Mouse (Mus musculus): Measurements from ENCODE around the gene Tent4a.
A peak's percentile ranks its signal among the peaks of the same experiment; 100 is the strongest.

Gene Tent4a

DNA sequence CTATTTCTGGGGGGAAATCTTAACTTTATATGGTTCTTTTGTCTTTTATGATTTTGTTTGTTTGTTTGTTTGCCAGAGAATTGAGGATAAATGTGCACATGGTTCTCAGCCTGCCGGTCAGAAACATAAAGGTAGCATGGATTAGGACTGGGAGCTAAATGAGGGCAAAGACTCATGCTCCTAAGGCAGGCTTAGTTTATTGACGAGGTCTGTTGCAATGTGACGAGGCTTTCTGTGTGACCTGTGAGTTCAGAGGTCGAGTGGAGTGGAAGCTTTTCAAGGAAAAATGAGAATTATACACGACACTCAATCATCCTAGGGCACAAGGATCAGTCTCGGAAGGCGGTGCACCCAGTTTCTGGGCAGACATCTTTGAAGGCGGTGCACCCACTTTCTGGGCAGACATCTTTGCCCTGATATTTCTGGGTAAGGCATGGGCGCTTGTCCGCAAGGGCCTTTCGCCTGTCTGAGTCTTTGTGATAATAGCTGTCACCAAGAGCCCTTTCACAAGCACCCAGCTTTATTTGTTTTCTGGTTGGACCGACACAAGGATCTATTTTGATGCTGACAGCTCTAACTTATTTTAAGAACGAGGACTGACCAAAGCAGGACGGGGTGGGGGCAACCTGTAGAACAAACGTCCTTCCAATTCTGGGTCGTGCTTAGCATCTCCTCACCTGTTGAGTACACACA is 13.2 kb upstream of the Tent4a start:
- DNase-seq (ENCODE audit: low read depth in 1 of 2, low spot score in 2 of 2): no peak

DNA sequence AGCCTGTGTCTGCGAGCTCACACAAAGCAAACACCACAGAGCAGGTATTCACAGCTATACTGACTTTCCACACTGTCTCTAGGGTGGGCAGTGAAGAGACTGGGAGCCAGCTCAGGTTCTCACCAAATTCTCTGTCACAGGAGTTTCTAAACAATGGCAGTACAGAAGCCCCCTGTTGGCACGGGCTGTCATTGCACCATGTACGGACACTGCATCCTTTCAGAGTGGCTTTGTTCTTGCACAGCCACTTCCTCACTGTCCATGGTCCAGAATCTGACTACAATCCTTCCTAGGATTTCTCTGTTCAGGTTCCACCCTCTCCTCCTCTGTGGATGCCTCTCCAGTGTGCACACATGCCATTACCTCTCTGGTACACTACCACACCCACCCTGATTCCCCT is 10.6 kb upstream of the Tent4a start:
- DNase-seq (ENCODE audit: low read depth in 1 of 2, low spot score in 2 of 2): peak in 1 of 2 experiments; percentile 20

DNA sequence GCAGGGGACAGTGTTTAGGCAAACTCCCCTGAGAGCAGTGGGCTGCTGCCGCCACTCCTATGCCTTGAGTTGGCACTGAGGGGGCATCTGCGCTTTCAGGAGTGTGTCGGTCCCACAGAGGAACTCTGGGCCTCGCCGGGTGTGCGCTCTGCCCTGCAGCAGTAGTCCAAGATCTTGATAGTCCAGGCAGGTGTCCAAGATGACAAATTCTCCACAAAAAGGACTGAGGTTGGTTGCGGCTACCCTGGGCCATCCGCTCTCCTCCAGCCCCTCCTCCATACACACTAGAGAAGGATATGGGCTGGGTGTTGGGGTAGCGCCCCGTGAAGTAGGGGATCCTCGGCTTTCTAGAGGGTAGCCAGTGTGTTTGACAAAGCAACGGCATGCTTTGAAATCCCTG is 9.2 kb upstream of the Tent4a start:
- DNase-seq (ENCODE audit: low read depth in 1 of 2, low spot score in 2 of 2): no peak

DNA sequence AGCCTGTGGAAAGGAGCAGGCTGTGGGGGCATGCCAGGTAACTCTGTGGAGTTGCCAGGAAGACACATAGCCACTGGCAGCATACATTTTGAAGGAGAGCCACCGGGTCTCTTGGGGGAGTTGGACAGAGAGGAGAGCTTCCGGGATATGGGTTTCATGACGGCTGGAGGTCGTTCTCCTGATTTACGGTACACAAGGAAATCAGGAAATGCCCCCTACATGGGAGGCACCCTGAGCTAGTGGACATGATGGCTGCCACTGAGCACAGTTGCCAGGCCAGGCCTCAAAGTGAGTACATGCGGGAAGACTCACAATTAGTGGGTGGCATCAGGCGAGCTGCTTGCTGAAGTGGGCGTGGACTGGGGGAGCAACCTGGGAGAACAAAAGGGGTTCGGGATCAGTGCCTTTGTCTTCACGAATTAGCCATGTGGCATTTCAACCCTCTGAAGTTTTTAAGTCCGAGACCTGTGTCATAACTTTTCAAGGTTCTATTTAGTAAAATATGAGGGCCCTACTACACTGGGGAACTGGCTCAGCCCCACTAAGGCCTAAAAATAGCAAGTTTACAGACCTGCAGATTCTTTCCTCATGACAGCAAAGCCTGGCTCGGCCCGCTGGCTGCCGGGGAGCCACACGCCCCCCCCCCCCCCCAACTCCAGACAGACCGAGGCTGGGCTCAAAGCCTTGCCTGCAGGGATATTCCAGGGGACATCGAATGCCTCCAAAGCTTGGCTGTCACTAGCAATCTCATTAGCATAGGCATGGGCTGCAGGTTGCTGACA is 8.3 kb upstream of the Tent4a start:
- DNase-seq (ENCODE audit: low read depth in 1 of 2, low spot score in 2 of 2): no peak

DNA sequence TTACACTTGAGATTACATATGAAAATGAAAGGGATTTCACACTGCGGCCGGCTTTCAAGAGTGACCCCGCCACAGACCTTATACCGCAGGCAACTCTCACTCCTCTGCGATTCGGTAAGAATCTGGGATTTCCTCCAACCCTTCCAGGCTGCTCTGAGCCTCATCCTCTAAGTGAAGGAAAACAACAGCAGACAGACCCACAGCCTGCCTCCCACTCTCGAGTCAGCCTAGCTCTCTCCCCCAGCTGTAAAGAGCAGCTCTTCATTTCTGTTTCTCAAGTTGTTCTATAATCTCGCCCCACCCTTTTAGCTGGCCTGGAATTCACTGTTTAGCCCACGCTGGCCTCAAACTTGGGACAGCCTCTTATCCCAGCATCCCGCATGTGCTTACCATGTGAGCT is 7.4 kb upstream of the Tent4a start:
- no peak for DNase-seq (ENCODE audit: low read depth in 1 of 2, low spot score in 2 of 2)

DNA sequence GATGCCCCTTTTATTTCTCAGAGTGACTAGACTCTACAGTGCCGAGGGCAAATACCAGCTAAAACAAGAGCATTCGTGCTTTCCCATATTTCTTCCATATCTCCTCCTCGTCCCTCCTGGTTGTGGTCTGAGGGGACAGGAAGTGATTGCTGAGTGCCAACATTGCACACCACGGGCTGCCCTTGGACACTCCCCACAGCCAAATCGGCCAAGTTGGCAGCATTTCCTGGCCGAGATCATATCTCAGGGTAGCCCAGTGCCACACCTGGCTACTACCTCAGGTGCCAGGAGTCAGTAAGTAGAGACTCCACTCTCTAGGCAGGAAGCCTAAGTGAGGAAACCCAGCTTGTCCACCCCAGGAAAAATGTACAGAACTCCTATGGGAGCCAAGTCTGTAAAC is 6.8 kb upstream of the Tent4a start:
- DNase-seq (ENCODE audit: low read depth in 1 of 2, low spot score in 2 of 2): no peak

DNA sequence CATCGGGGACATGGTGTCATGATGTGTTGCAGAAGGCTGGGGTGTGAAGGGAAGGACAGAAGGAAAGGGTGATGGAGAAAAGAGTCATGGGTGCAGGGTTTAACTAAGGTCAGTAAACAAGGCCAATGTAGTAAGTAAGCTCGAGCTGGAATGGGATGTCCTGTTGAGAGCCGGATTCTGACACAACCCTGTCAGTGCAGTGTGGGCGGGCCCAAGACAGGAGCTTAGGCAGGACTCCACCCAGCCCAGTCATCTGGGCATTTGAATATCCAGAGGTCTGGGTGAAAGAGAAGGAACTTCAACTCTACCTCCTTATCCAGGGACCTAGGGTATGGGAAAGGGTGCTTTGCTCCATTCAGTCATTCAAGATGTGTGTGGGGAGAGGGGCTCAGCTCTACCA is 3.9 kb upstream of the Tent4a start:
- DNase-seq (ENCODE audit: low read depth in 1 of 2, low spot score in 2 of 2): no peak

DNA sequence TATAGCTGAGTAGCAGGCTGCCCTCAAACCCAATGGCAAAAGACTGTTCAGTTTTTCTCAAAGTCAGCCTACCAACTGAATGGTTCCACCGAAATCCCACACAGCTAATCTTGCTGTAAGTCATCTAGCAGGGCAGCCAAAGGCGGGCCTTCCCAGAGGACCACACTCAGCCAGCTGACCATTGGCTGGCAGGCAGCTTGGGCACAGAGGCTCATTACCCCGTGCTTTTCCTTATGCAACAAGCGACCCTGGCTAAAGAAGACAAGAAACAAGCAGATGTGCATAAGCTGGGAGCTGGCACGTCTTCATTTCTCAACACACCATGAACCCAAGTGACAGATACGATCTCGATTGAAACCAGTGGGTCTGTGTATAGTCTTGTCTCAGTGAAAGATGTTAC is 2.9 kb upstream of the Tent4a start:
- DNase-seq (ENCODE audit: low read depth in 1 of 2, low spot score in 2 of 2): no peak

DNA sequence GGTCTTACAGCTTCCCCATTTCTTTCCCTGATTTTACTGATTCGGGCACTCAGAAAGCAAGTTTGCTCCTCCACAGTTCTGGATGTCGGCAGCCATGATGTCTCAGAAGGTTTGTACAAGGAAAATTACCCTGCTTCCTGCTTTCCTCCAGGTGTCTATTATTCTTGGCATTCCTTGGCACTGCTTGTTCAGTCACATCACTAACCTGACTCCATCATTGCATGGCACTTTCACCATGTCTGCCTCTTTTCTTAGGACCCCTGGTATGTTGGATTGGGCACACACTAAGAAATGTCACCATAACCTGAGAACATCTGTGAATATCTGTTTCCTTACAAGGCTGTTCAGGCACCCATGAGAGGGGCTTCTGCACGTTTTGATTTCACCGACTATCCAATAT is 1.6 kb upstream of the Tent4a start:
- no peak for DNase-seq (ENCODE audit: low read depth in 1 of 2, low spot score in 2 of 2)

DNA sequence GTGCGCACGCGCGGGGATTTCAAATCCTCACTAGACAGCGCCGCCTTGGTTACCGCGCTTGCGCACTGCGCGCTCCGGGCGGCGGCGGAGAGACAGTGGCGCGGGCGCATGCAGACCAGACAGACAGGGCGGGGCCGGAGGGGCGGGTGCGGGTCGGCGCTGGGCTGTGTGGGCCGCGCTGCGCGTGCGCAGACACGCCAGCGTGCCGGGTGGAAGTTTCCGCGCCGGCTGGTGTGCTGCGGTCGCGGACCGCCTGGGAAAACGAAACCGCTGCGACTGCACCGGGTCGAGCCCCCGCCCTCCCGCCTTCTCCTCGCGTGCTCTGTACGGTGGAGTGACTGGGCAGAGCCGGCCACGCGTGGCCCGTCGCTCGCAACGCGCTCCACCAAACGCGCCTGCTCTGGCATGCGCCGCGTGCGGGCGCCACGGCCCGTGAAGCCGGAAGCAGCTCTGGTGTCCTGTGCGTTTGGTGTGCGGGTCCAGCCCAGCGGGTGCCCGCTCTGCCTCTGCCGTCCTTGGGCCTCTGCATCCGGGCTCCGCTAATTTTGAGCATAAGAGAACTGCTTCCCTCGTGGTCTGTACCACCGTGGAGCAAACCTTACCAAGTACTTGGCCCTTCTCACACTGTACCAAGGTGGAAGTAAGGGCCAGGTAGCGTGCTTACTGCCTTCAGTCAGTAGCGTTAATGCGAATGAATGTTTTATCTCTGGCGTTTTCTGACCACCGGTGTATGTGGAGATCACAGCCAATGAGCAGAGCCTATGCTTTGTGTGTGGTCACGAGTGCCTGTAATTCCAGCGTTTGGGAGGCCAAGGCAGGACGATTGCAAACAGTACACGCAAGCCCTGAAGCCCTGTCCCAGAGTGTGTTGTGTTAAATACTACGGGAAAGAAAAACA is 486 bp upstream of the Tent4a start:
- peak; percentile 88 to 95 for DNase-seq (ENCODE audit: low read depth in 1 of 2, low spot score in 2 of 2)

DNA sequence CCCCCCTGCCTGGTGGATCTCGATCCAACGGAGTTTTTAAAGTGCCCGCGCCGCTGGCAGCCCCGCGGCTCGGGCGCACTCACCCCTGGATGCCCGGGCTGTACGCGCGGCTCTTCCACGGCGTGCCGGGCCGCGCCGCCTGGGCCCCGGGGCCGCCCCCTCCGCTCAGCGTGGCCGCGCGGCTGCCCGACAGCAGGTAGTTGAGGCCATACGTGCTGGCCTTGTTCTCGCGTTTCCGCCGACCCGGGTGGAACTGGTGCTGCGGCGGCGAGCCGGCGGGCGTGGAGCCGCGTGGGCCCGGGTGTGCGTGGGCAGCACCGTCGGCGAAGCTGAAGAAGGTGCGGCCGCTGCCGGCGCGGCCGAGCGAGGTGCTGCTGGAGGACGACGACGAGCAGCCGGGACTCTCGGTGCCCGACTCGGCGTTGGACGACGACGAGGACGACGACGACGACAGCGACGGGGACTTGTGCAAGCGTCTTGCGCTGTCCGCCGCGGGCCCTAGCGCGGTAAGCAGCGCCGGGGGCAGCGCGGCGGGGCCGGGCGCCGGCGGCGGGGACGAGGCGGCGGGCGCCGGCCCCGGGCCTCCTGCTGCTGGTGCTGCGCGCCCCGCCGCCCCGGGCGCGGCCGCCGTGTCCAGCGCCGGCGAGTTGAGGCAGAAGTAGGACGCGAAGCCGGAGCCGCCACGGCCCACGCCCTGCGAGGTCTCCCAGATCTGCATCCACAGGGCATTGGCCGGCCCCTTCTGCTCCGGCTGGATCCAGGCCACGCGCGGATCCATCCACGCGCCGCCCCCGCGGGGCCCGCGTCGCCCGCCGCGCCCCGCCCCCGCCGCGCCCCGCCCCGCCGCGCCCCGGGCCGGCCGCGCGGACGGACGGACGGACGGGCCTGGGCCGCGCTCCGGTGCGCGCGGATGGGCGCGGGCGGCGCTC is 748 bp downstream of the Tent4a start, which contains the start of gene Nsun2:
TSS of gene Nsun2 (plus strand) at position 342 of the 929 bp plus-strand sequence.
- peak; percentile 6 for DNase-seq (ENCODE audit: low read depth in 1 of 2, low spot score in 2 of 2)

DNA sequence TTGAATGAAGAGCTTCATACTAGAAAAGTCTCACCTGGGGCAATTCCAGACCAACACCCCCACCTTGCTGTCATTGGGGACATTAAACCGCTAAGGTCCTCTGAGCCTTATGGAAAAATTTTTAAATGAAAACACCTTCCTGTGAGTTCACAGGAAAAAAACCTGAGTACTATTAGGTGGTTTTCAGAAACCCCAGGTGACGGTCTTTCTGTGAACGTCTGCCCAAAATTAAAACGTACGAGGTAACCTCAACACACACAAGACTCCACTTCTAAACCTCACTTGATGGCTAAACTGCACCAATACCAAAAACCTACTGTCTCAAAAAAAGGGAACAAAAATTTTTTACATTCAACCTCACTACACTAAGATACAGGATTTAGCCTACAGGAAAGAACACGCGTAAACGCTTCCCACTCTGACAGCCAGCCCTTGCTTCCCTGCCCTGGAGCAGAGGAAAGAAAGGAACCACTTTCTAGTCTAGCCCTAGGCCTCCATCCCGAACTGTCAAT is 1.5 kb downstream of the Tent4a start:
- DNase-seq (ENCODE audit: low read depth in 1 of 2, low spot score in 2 of 2): no peak

DNA sequence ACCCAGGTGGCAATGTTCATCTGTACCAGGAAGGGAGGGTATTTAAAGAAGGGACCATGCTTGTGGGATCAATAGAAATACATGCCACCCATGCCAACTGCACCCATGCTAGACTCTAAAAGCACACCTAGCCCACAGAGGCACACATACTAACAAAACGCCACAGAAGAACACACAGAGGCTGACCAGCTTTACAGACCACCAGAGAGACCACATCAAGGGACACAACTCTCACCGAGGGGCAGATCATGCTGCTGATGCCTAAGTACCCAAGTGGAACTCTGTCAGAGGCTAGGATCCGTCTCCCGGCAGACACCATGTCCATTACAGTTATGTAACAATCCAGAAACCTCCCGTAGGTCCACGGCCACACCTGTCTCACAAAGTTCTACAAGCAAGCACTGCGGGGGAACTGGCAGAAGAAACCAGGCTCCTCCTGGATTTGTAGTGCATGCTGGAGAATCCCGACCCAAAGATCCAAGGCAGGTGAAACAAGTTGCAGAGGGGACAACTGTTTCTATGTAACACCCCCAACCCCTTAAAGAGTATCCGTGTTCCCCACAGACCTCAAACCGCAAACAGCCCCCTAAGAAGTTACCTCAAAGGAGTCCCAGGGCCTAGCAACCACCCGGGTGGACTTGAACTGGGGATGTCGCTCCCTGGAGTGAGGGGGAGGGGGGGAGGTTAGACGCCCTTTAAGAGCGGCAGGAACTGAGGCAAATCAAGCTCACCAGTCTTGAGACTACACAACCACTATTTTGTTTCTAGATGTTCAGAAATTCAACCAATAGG is 2.1 kb downstream of the Tent4a start:
- no peak for DNase-seq (ENCODE audit: low read depth in 1 of 2, low spot score in 2 of 2)

DNA sequence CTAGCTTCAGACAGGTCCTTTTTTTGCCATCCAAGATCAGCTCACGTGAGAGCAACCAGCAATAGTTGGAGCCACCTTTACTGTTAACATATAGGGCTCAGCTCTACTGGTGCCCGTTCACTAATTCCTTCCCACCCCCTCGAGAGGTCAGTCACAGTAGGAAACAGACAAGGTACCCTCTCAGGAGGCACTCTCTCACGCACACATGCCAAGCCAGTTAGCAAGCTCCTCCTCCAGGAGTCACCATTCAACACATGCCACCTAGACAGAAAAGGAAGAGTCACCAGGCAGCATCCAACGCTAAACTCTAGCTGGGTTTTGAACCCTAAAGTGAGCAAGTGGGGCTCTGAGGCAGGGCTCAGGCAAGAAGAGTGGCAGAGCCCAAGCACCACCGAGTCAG is 3.0 kb downstream of the Tent4a start:
- DNase-seq (ENCODE audit: low read depth in 1 of 2, low spot score in 2 of 2): no peak

DNA sequence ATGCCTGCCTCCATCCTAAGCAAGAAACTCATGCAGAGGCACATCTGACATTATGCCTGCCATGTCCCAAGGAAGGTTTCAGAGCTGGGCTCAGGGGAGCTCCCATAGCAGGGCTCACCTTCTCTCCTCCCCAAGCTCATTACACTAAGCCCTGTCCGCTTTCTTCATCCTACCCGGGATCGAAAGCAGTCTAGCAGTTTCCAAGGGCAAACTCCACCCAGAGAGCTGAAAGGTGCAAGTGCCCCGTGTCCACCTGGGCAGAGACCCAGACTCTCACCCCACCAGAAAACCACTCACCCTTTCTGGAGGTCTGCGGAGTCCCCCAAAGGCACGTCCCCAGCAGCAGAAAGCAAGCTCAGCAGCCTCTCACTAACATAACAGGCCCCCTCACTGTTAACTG is 3.5 kb downstream of the Tent4a start:
- DNase-seq (ENCODE audit: low read depth in 1 of 2, low spot score in 2 of 2): no peak

DNA sequence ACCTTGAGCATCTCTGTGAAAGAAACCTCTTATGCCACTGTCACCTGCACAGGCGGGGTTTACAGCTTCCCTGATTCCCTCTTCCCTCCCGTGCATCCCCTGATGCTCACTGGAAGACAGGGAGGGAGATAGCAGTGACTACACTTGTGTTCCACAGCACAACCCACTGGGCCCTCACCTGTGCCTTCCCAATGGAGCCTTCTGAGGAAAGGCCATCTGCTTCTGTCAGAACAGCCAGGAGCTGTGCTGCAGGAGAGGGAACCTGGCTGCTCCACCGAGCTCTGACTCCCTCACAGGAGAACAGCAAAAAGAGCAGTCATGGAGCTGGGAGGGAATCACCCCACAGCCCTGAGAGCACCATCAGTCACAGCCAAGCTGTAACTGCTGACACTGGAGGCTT is 4.3 kb downstream of the Tent4a start:
- DNase-seq (ENCODE audit: low read depth in 1 of 2, low spot score in 2 of 2): no peak

DNA sequence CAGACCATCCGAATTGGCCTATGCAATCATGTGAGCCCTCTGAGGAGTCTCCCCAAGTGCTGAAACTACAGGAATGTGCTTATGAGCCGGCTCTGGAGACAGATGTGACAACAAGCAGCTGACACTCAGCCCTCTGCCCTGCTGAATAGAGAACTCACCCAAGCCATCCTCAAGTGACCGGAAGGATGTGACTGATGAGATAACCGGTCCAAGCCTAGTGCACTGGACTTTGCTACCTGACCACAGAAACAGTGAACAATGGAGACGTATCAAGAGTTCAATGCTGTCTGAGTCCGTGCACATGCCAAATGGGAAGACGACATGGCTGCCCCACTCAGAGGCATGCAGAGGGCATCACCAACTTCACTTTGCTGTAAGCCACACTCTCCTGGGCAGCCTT is 5.9 kb downstream of the Tent4a start:
- no peak for DNase-seq (ENCODE audit: low read depth in 1 of 2, low spot score in 2 of 2)

DNA sequence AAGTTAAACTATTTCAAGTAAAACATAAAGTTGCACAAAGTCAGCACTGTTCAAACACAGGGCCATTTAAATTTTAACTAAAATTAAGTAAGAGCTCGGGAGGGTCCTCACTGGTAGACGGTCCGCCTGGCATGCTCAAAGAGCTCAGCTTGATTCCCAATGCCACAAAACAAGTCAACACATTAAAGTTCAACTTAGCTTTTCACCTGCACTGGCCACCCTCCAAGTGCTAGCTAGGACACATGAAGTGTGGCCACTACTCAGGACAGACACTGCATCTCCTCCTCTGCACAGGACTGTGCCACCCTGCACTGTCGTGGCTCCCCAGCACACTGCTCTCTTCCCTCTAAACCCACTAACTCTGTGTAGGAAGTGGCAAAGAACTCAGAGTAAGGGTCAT is 8.6 kb downstream of the Tent4a start:
- DNase-seq (ENCODE audit: low read depth in 1 of 2, low spot score in 2 of 2): no peak

DNA sequence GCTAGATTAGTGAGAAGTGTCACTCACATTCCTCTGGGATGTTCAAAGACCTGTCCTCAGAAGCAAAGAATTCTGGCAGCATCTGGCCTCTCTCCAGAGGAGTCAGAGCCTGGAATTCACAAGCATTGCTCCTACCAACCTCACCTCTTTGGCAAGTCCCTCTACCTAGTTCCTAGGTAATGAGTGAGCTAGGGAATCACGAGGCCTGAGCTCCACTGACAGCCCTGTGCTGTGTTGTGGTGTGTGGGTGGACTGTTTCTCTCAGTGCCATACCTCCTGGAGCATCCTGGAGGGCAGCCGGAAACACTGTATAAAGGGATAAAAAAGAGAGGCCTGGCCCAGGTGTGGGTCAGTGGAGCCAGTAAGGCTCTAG is 10.3 kb downstream of the Tent4a start:
- no peak for DNase-seq (ENCODE audit: low read depth in 1 of 2, low spot score in 2 of 2)
